21 mouse cellular contexts compared by ENCODE assay signal in genomic region chr15:3231004-3231403, GRCm38 (mm10). TPM values are rescaled to one million over a fixed set of nuclear protein-coding genes. Genes with fewer than 3 reads are reported as not detected.
A peak's percentile ranks its signal among the peaks of the same experiment; 100 is the strongest.
DNase-seq lines count a peak whose midpoint lies in the region; ATAC-seq and TF ChIP-seq lines count a peak whose summit lies in the region.
"Had no signal": no experiment of that assay in that cellular context is flagged by ENCODE, and none has a peak within 500 bp of the region (broad histone marks: within the 10 kb centered on the region; RNA-seq: fewer than 3 reads in every experiment).

No protein-coding gene starts in this region.

- WGBS in intestine, postnatal 0 days: 80% methylated on average over 4 of the region's 4 CpGs
- WGBS in intestine, embryonic 15.5 days: 74% methylated on average over 4 of the region's 4 CpGs
- 41% methylated on average over 4 of the region's 4 CpGs for WGBS in liver, embryonic 16.5 days (ENCODE audit: insufficient replicate concordance)
- 92% methylated on average over 4 of the region's 4 CpGs for WGBS in thymus, adult 2 months

- no peaks in the 10 kb centered on the region for H3K27me3 ChIP-seq in intestine, postnatal 0 days (replicated peaks; ENCODE audit: control insufficient read depth, insufficient read depth, low read length)
- H3K27me3 ChIP-seq in intestine, embryonic 15.5 days (replicated peaks): no peaks in the 10 kb centered on the region
- no peaks in the 10 kb centered on the region for H3K27me3 ChIP-seq in liver, embryonic 16.5 days (ENCODE audit: control insufficient read depth, insufficient read depth, low read depth, low read length)
- H3K27me3 ChIP-seq in thymus, adult 2 months (ENCODE audit: control insufficient read depth, insufficient read depth, low read length): no peaks in the 10 kb centered on the region
- H3K27me3 ChIP-seq: CH12.LX; embryonic facial prominence, embryonic 12.5 days; forebrain, embryonic 15.5 days; heart, embryonic 15.5 days; Patski had no signal

- TF ChIP-seq CTCF in intestine, postnatal 0 days (IDR thresholded peaks at IDR 0.05; ENCODE audit: low read depth): no peak
- no peak for TF ChIP-seq CTCF in thymus, adult 2 months (IDR thresholded peaks at IDR 0.05; ENCODE audit: borderline replicate concordance, control insufficient read depth, extremely low read depth, insufficient read depth, low read length, poor library complexity)

- H3K4me2 ChIP-seq in intestine, postnatal 0 days (replicated peaks; ENCODE audit: low read depth): no peak overlapping the region
- no peak overlapping the region for H3K4me2 ChIP-seq in intestine, embryonic 15.5 days (replicated peaks)
- H3K4me2 ChIP-seq in liver, embryonic 16.5 days (ENCODE audit: low read depth, low read length): no peak overlapping the region
- H3K4me2 ChIP-seq: embryonic facial prominence, embryonic 12.5 days; forebrain, embryonic 15.5 days; heart, embryonic 11.5 days; heart, embryonic 15.5 days had no signal

- H3K9me3 ChIP-seq in intestine, postnatal 0 days (ENCODE audit: control insufficient read depth): no peaks in the 10 kb centered on the region
- H3K9me3 ChIP-seq in intestine, embryonic 15.5 days: no peaks in the 10 kb centered on the region
- H3K9me3 ChIP-seq in liver, embryonic 16.5 days (replicated peaks; ENCODE audit: control insufficient read depth, low read length): no peaks in the 10 kb centered on the region
- H3K9me3 ChIP-seq: embryonic facial prominence, embryonic 12.5 days; forebrain, embryonic 15.5 days; heart, embryonic 15.5 days had no signal

- H3K36me3 ChIP-seq in intestine, postnatal 0 days (ENCODE audit: control insufficient read depth, insufficient read depth): no peaks in the 10 kb centered on the region
- no peaks in the 10 kb centered on the region for H3K36me3 ChIP-seq in intestine, embryonic 15.5 days
- H3K36me3 ChIP-seq in liver, embryonic 16.5 days (ENCODE audit: control insufficient read depth, insufficient read depth): no peaks in the 10 kb centered on the region
- no peaks in the 10 kb centered on the region for H3K36me3 ChIP-seq in thymus, adult 2 months (ENCODE audit: control insufficient read depth, insufficient read depth, low read length)
- H3K36me3 ChIP-seq: embryonic facial prominence, embryonic 12.5 days; forebrain, embryonic 15.5 days; heart, embryonic 15.5 days had no signal

- H3K4me1 ChIP-seq in intestine, postnatal 0 days (replicated peaks; ENCODE audit: control insufficient read depth, insufficient read depth, low read length): peaks cover 27% of the 10 kb centered on the region
- H3K4me1 ChIP-seq in intestine, embryonic 15.5 days (replicated peaks): peaks cover 18% of the 10 kb centered on the region
- H3K4me1 ChIP-seq in liver, embryonic 16.5 days (ENCODE audit: control insufficient read depth, low read depth, low read length): peaks cover 8% of the 10 kb centered on the region
- peaks cover 8% of the 10 kb centered on the region for H3K4me1 ChIP-seq in thymus, adult 2 months (replicated peaks; ENCODE audit: control insufficient read depth, insufficient read depth, low read length)
- H3K4me1 ChIP-seq: embryonic facial prominence, embryonic 12.5 days; forebrain, embryonic 15.5 days had no signal

- no peak overlapping the region for H3K4me3 ChIP-seq in intestine, postnatal 0 days (ENCODE audit: low read depth, low read length)
- H3K4me3 ChIP-seq in intestine, embryonic 15.5 days (replicated peaks): no peak overlapping the region
- H3K4me3 ChIP-seq in liver, embryonic 16.5 days (ENCODE audit: low read depth, low read length): no peak overlapping the region
- H3K4me3 ChIP-seq in thymus, adult 2 months (ENCODE audit: control insufficient read depth, insufficient read depth, low read length): no peak overlapping the region
- H3K4me3 ChIP-seq: embryonic facial prominence, embryonic 12.5 days; forebrain, embryonic 15.5 days; heart, adult 2 months; heart, embryonic 15.5 days had no signal

- ATAC-seq in intestine, postnatal 0 days: no peak
- no peak for ATAC-seq in intestine, embryonic 15.5 days
- ATAC-seq in liver, embryonic 16.5 days (ENCODE audit: low read depth): peak; percentile 66
- ATAC-seq: activated CD4-positive, CD25-positive, alpha-beta regulatory T cell, adult 4 months; forebrain, embryonic 15.5 days; Patski had no signal

- TF ChIP-seq POLR2A in thymus, adult 2 months (IDR thresholded peaks at IDR 0.05; ENCODE audit: control insufficient read depth, extremely low read depth, insufficient read depth, low read length, poor library complexity): no peak

- DNase-seq in 416B (ENCODE audit: low read depth): peak; percentile 15
- DNase-seq in yolk sac, embryonic 10.5 days (ENCODE audit: low spot score): peak; percentile 51
- no peak for DNase-seq in thymus, adult 2 months
- no peak for DNase-seq in heart, postnatal 4 days
- DNase-seq: adrenal gland, postnatal 14 days; cerebellum, adult 11-12 months; cerebellum, adult 9-10 months; cerebellum, postnatal 25 days; gastrocnemius, postnatal 36 days; heart, adult 2 months; heart, postnatal 14 days had no signal

- no peak overlapping the region for H3K9ac ChIP-seq in intestine, postnatal 0 days (ENCODE audit: low read depth, low read length)
- no peak overlapping the region for H3K9ac ChIP-seq in intestine, embryonic 15.5 days
- no peak overlapping the region for H3K9ac ChIP-seq in liver, embryonic 16.5 days (ENCODE audit: low read depth, low read length)
- H3K9ac ChIP-seq: embryonic facial prominence, embryonic 12.5 days; forebrain, embryonic 15.5 days; heart, embryonic 15.5 days had no signal

- peak overlapping the region; percentile 64; the same call in 1 of the 2 replicates for H3K27ac ChIP-seq in intestine, postnatal 0 days (ENCODE audit: low read depth, low read length)
- no peak overlapping the region for H3K27ac ChIP-seq in intestine, embryonic 15.5 days
- peak overlapping the region; percentile 75 for H3K27ac ChIP-seq in liver, embryonic 16.5 days (ENCODE audit: low read length)
- H3K27ac ChIP-seq in thymus, adult 2 months (ENCODE audit: control insufficient read depth, insufficient read depth, low read length): no peak overlapping the region
- H3K27ac ChIP-seq: embryonic facial prominence, embryonic 12.5 days; forebrain, embryonic 15.5 days; heart, adult 2 months; heart, embryonic 15.5 days had no signal

RNA-seq across cellular contexts. Expression of gene Selenop, which starts 37.3 kb away (rescaled TPM):
- polyA plus RNA-seq in intestine, postnatal 0 days (2015; fragmentation: Nextera tagmentation; extraction: Ambion mirVana): 2,235 and 2,243 TPM in 2 replicates
- 338 and 379 TPM in 2 replicates for polyA plus RNA-seq in intestine, embryonic 15.5 days (2015; fragmentation: Nextera tagmentation; extraction: Ambion mirVana)
- polyA plus RNA-seq in liver, embryonic 16.5 days (2015; fragmentation: Nextera tagmentation; extraction: Ambion mirVana): 1,030 and 1,155 TPM in 2 replicates
- 193 and 199 TPM in 2 replicates for polyA plus RNA-seq in thymus, adult 2 months (2012; rRNA removed)
- 100 to 1,000 TPM; 162 to 179 TPM for total RNA-seq in heart, postnatal 4 days (2021)

Comparison
In these comparisons a context has a peak if more than half of its experiments do, and no peak if none do; other contexts are left out.
1. H3K27ac ChIP-seq: peak in intestine, postnatal 0 days (single experiment) and liver, embryonic 16.5 days (single experiment); none in intestine, embryonic 15.5 days (single experiment) and thymus, adult 2 months (single experiment).
2. DNase-seq: peak in 416B (single experiment) and yolk sac, embryonic 10.5 days (single experiment); none in thymus, adult 2 months (single experiment) and heart, postnatal 4 days (single experiment).